ENCODE assay signal across 28 mouse cellular contexts in the genomic region with DNA sequence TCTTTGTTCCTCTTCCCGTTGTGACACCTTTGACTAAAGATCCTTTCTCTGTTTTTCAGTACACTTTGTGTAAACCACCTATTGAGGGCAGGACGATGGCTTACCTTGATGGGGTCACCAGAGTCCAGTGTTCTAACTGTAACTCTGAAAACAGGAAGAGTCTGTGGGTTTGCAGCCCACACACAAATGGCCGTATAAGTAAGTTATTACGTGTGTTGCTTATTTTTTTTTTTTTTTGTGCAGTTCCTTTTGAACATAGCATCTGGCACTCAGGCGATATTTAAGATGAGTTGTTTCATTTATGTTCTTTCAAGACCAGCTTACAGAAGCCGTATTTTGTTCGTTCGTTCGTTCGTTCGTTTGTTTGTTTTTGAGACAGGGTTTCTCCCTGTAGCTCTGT. TPM values are rescaled to one million over a fixed set of nuclear protein-coding genes. Genes with fewer than 3 reads are reported as not detected.
A peak's percentile ranks its signal among the peaks of the same experiment; 100 is the strongest.
DNase-seq lines count a peak whose midpoint lies in the region; ATAC-seq lines count a peak whose summit lies in the region.
"Had no signal": no experiment of that assay in that cellular context is flagged by ENCODE, and none has a peak within 500 bp of the region (broad histone marks: within the 10 kb centered on the region; RNA-seq: fewer than 3 reads in every experiment).

No protein-coding gene starts in this region.

- no peaks in the 10 kb centered on the region for H3K27me3 ChIP-seq in limb, embryonic 10.5 days (ENCODE audit: low read depth, poor library complexity, severe bottlenecking)
- H3K27me3 ChIP-seq: CH12.LX; embryonic facial prominence, embryonic 15.5 days; neural tube, embryonic 12.5 days had no signal

- intact Hi-C loops in heart, postnatal 10 days (cut with DNase I): no loop called here

- H3K4me3 ChIP-seq in limb, embryonic 10.5 days: no peak overlapping the region
- H3K4me3 ChIP-seq: embryonic facial prominence, embryonic 15.5 days; hindbrain, embryonic 12.5 days; intestine, embryonic 15.5 days; limb, embryonic 13.5 days; liver, embryonic 12.5 days; midbrain, embryonic 13.5 days; neural tube, embryonic 12.5 days had no signal

- WGBS in limb, embryonic 10.5 days: 55% methylated on average over 11 of the region's 11 CpGs

- DNase-seq in heart, adult 11 months: peak; percentile 39
- no peak for DNase-seq in heart, postnatal 10 days
- peak; percentile 67 for DNase-seq in CD4-positive, CD25-positive, alpha-beta regulatory T cell, adult 2 months (ENCODE audit: low read depth, low spot score)
- no peak for DNase-seq in limb, embryonic 10.5 days (ENCODE audit: low spot score)
- no peak for DNase-seq in gastrocnemius, postnatal 25 days
- no peak for DNase-seq in Muller cell, postnatal 12 days (ENCODE audit: inconsistent ontology term)
- DNase-seq in yolk sac, embryonic 10.5 days (ENCODE audit: low spot score): no peak
- DNase-seq: adrenal gland, postnatal 25 days; cerebellum, adult 9-10 months; forebrain, postnatal 0 days; heart, postnatal 14 days; kidney, adult 8-10 months; kidney, postnatal 10 days; layer of hippocampus, postnatal 36 days; lung, adult 18-20 months; lung, postnatal 14 days; retina, postnatal 1 day; right cerebral cortex, postnatal 25 days had no signal

- no peaks in the 10 kb centered on the region for H3K36me3 ChIP-seq in limb, embryonic 10.5 days
- H3K36me3 ChIP-seq: embryonic facial prominence, embryonic 15.5 days; hindbrain, embryonic 12.5 days; intestine, embryonic 15.5 days; limb, embryonic 13.5 days; liver, embryonic 12.5 days; midbrain, embryonic 13.5 days; neural tube, embryonic 12.5 days had no signal

- no peaks in the 10 kb centered on the region for H3K9me3 ChIP-seq in limb, embryonic 10.5 days (replicated peaks)
- H3K9me3 ChIP-seq: embryonic facial prominence, embryonic 15.5 days; hindbrain, embryonic 12.5 days; intestine, embryonic 15.5 days; limb, embryonic 13.5 days; liver, embryonic 12.5 days; midbrain, embryonic 13.5 days; neural tube, embryonic 12.5 days had no signal

- ATAC-seq in common myeloid progenitor, adult 5-6 weeks (replicated peaks; ENCODE audit: low read depth, poor library complexity, severe bottlenecking): peak; percentile 9; the same call in 1 of the 2 replicates
- ATAC-seq: forebrain, postnatal 0 days; intestine, embryonic 15.5 days; liver, embryonic 12.5 days; midbrain, embryonic 13.5 days had no signal

- H3K27ac ChIP-seq in limb, embryonic 10.5 days: peak overlapping the region; percentile 54
- H3K27ac ChIP-seq: embryonic facial prominence, embryonic 15.5 days; hindbrain, embryonic 12.5 days; intestine, embryonic 15.5 days; limb, embryonic 13.5 days; liver, embryonic 12.5 days; midbrain, embryonic 13.5 days; neural tube, embryonic 12.5 days had no signal

- peaks cover 71% of the 10 kb centered on the region for H3K4me1 ChIP-seq in limb, embryonic 10.5 days

RNA-seq across cellular contexts. Expression of a gene that starts 3.3 kb away (rescaled TPM):
- total RNA-seq in heart, postnatal 10 days (2021): not detected
- 0.24 and 0.27 TPM in 2 replicates for total RNA-seq in common myeloid progenitor, adult 5-6 weeks (2017)
- polyA plus RNA-seq in limb, embryonic 10.5 days (2016; fragmentation: Nextera tagmentation; extraction: Ambion mirVana): 0.39 and 0.44 TPM in 2 replicates
- total RNA-seq in gastrocnemius, postnatal 25 days (2021): not detected
- total RNA-seq: adrenal gland, postnatal 25 days; CH12.LX; gastrocnemius, postnatal 4 days; heart, postnatal 14 days had no signal

RNA-seq across cellular contexts. Expression of a gene that starts 9.3 kb away (rescaled TPM):
- total RNA-seq in heart, postnatal 10 days (2021): 10 to 100 TPM; 13.2 to 14.3 TPM
- total RNA-seq in common myeloid progenitor, adult 5-6 weeks (2017): 368 TPM in 2 replicates
- 56.0 and 63.2 TPM in 2 replicates for polyA plus RNA-seq in limb, embryonic 10.5 days (2016; fragmentation: Nextera tagmentation; extraction: Ambion mirVana)
- total RNA-seq in gastrocnemius, postnatal 25 days (2021): 10 to 100 TPM; 10.1 to 10.5 TPM

Comparison
In these comparisons a context has a peak if more than half of its experiments do, and no peak if none do; other contexts are left out.
1. DNase-seq: peak in heart, adult 11 months (single experiment) and CD4-positive, CD25-positive, alpha-beta regulatory T cell, adult 2 months (single experiment); none in heart, postnatal 10 days (0 of 2), limb, embryonic 10.5 days (single experiment), gastrocnemius, postnatal 25 days (single experiment), Muller cell, postnatal 12 days (single experiment) and yolk sac, embryonic 10.5 days (single experiment).
2. RNA of a gene that starts 9.3 kb away (total RNA-seq): 368 TPM in common myeloid progenitor, adult 5-6 weeks; 13.2 to 14.3 TPM in heart, postnatal 10 days and 10.1 to 10.5 TPM in gastrocnemius, postnatal 25 days; every median in the first group is over 10 times any median in the second.